Mouse (Mus musculus): Measurements from ENCODE around the gene Gm49601. TPM values are rescaled to one million over a fixed set of nuclear protein-coding genes. Genes with fewer than 3 reads are reported as not detected.

Gene Gm49601
- total RNA-seq, 2 experiments from 2014 or later, result 2.5 to 4.8 TPM

DNA sequence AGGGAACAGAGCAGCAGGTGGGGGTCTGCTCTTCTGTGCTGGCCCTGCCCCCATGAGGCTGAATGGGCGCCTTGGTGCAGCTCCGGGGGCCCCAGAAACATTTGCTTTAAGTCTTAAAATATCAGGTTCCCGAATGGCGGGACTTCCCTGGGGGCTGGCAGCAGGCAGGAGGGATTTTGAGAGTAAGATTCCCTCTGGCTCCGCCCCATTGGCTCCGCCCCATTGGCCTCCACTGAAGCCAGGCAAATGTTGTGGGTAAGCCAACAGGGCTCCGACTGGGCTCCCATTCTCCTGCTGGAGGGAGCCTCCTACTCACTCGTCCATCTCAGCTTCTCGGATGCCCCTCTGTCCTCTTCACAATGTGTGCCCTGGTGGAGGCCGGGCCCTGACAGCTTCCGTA lies 18.0 kb downstream of the Gm49601 start:
- DNase-seq, result peak; percentile 58

DNA sequence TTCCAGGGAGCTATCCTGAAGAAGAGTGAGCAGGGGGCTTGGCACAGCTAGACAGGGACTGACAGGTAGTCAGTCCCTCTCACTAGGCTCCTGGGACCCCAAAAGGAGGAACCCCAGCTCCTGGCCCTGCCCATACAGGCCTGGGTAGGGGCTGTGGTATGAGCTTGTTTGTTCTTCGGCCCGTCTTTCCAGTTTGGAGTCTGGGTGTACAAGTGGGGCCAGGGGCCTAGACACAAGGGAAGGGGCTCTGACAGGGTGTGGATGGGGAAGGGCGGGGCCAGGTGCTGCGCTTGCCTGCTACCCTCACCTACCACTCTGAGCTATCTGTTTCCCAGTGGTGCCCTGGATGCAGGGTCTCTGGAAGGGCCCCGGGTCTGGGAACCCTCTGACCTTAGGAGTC lies 20.5 kb downstream of the Gm49601 start:
- DNase-seq, result no peak

DNA sequence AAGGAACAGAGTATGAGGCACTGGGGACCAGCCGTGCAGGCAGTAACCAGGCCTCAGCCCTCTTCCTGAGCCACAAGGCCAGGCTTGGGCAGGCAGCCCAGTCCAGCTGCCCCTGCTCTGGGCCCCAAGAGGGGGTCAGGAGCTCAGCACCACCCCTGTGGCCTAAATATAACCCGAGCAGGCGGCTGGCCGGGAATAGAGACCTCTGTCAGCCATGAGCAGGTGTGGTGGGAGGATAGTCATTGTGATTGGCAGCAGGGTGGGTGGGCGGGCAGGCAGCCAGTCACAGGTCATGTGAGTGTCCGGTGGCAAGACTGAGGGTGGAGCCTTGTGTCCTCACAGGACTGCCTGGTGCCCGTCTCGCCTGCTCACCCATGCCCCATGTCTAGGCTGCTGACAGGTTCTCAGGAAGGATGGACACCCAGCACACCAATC lies 21.9 kb downstream of the Gm49601 start:
- DNase-seq, result peak; percentile 58

DNA sequence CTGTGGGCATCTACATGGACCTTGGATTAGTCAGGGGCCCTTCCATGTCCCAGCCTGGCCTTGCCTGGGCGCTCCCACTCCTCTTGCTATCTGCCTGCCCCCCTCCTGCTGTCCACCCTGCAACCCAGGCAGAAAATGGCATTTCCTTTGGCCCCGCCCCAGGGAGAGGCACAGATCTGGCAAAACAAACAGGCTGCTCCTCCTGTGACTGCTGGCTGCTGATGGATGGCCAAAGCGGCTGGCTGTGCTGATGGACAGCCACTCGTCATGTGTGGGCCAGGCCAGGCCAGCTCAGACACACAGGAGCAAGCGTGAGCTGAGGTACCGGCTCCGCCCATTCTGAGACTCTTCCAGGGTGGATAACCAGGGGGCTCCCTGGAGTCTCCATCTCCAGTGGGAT lies 24.8 kb downstream of the Gm49601 start:
- no peak for DNase-seq

DNA sequence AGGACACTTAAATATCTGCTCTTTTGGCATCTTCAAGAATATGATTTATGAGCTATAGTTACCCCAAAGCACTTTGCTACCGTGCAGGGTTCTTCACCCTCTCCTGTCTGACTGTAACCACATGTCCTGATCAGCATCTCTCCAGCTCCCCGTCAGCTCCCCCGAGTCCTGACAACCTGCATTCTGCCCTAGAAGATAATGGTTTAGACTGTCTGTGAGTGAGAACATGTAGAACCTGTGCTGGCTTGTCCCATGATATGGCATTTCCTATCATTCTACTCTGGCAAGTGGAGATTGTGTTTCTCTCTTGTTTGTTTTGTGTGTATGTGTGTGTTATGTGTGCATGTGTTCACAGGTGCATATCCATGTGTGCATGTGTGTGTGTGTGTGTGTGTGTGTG lies 28.2 kb downstream of the Gm49601 start:
- DNase-seq, result no peak

DNA sequence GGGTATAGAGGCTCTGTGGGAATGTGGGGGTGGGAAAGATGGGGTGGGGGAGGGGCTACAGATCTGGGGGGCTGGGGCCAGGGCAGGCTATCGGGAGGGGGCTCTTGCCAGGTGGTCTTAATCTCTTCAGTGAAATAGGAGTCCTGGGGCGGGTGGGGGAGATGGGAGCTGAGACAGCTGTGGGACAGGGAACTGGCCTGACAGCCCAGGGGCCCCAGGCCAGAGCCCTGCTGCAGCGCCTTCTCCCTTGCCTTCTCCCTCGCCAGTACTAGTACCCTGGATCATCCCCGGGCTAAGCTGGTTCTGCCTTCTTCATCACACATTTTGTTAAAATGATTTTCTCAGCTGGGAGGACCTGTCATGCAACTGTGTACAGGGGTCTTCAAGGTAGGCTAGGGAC lies 30.0 kb downstream of the Gm49601 start:
- no peak for DNase-seq

DNA sequence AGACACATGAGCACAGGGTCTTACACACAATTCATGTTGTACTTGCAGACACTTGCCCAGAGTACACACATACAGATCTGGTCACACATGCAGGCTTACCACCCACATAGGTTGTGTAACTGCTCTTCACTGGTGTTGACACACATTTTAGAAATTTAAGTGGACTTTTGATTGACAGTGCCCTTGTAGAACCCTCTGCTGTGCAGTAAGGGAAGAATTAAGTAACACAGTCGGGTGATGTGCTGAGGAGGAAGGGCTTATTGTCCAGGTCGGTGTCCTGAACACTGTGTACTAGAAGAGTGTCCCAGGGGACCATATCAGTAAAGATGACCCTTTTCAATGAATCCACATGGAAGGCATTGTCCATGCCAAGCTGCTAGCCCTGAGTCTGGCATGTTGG lies 32.3 kb downstream of the Gm49601 start:
- no peak for DNase-seq

DNA sequence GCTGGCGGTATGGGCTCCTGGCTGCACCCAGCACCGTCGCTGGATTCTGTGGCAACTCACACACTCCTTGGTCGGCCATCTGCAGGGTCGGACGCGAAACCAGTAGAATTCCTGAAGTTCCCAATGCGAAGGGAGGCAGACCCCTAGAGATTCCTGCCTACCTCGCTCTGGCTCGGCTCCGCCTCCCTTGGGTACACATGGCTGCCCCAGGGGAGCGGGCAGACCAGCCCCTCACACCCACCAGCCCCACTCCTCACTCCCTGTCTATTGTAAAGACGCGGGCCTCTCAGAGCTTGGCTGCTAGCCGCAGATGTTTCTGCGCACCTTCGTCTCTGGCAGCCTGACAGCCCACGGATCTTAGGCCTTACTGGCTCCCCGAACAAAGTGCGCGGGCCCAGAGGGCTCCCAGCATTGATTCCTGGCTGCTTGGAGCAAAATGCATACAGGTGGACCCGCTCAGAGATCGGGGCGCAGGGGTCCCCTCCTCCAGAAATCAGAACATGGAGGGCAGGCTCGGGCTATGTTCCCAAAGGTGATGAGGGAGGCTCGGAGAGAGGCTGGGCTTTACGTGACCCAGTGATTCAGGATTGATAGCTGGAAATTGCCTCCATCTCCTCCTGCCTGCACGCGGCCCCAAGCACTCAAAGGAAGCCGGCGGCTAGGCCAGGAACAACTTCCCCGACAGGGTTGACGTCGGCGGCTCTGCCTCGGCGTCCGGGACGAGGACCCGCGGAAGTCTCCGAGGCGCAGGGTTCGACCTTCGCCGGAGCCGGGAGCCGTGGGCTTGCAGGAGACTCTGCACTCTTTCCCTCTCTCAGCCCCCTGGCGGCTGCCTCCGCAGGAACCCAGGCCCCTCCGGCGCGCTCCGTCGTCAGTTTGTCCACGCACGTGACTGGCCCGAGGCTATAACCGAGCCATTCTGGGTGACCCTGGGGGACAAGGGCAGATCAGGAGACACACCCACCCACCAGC lies 34.9 kb downstream of the Gm49601 start:
- DNase-seq, result peak; percentile 30

DNA sequence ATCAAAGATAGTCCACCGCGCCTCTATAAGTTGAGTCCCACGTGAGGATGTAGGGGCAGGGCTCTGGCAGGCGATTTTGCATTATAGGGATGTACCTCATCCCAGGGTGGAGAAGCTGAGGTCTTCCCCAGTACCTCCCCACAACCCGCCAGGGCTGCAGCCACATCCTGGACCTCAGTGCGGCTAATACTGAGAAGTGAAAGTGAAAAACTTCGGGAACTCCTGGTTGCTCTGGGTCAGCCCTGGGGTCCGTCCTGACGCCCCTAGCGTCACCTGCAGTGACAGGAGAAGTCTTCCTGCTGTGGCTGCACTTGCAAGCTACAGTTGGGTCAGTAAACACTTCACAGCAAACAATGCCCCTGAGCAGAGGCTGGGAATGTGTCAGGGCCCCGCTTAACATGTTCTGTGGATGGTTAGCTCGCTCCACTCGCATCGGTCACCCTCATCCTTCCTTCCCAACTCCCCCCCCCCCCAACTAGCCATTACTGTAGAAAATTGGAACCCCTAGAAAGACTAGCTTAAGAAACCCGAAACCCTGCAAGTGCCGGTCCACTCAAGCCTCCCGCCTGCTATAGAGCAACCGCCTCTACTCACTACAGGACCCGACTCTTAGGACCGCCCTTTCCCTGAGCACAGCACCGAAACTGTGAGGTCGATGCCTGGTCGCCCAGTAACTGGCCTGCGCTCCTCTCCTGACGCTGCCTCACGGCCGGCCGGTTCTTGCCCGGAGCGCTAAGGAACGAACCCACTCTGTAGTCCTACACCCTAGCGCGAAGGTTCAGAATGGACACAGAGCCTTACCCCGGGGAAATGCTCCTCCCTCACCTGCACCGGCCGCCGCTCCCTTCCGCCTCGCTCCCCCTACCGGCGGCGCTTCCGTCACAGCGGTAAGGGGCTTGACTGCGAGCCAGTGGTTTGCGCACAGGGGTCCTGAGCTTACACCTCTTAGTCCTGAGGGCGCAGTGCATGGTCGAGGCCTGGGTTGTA lies 36.1 kb downstream of the Gm49601 start, which contains the start of gene Tbx1:
Tbx1 (minus strand) TSS at position 868 of the 987 bp plus-strand sequence.
- no peak for DNase-seq

DNA sequence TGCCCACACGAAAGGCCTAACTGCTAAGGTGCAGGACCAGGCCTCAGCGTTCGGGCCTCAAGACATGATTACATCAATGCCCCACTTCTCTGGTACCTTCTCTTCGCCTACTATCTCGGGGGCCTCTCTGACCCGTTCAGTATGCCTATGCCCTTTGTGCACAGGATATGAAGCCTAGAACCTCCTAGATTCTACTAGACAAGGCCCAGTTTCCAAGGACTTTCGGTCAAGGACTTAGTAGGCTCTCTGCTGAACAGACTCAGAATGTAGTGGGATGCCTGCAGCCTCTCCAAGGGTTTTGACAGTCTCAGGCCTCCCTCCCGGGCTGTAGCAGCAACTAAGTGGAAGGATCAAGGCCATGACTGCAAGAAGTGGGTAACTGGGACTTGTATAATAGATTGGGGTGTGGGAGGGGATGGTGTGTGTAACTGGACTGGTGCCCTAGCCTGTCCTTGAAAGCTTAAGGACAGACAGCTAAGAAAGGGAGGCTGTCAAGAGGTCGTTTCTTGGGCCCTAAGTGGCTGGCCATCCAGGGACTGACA lies 37.1 kb downstream of the Gm49601 start:
- DNase-seq, result no peak

DNA sequence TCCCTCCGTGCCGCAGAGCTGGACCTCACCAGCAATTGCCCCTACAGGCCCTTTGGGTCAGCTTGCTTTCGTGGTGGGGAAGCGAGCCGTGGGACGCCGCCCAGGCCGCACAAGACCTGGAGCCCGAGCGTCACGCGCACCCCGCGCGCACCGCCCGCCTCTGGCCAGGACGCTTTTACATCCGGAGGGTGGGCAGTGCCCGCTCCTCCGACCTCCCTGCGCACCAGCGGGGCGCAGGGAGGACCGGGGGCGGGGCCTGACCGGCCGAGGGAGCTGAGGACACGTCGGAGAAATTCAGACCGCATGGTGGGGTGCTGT lies 37.5 kb downstream of the Gm49601 start:
- no peak for DNase-seq

DNA sequence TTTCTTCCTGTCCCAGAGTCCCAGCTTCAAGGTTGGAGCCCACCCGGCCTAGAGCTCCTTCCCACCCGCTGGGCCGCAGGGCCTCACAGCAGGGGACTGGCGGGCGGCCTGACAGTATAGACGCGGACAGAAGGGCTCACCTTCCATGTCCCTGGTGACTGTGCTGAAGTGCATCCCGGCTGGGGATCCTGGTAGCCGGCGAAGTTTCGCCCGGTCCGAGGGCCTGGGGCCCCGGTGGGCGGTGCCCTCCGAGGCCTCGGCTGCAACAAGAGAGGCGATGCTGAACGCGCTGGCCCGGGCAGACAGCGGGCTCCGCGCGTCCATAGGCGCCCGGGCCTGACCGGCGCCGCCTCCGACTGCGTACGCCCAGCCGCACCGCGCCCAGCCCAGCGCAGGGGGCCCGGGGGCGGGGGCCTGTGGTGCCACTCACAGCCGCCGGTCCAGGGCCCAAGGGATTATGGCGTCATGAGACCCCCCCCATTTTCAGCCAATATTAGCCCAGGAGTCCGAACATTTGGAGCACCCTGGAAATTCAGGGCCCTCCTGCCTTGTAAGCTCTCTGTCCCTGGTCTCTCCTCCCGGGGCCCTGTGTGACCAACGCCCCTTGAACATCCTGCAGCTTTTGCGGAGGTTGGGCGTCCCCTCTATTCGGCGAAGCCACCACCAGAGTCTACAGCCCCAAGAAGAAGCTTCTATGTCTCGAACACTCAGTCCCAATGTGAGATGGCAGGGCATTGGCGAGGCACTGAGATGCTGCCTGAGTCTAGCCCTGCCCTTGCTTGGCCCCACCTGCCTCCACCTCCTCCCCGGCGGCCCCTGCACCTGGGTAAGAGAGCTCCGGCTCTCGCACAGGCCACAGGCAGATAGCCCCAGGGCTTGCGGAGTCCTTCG lies 38.1 kb downstream of the Gm49601 start:
- no peak for DNase-seq

DNA sequence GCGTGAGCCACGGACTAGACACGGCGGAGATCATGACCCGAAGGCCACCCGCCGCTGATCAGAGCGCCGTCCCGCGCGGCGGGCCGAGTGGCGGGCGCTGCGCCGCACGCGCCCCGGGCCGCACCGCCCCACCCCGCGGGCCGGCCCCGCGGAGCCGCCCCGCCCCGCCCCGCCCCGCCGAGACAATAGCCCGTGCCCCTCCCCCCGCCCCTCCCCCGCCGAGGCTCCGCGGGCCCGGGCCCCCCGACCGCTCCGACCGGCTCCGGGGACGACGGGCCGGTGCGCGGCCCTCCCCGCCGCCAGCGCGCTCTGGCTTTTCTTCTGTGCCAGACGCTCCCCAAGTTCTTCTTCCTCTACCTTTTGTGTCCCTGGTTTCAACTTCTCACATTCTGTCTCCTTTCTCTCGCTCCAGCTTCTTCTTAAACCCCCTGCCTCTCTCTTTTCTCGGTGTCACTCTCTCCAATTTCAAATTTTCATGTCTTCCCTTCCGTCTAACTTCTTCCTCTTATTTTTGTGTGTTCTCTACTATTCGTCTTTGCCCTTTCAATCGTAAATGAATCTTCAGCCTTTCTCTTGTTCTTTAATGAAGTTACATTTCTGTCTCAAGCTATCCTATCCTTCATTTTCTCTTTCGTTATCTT lies 39.2 kb downstream of the Gm49601 start:
- DNase-seq, result no peak

DNA sequence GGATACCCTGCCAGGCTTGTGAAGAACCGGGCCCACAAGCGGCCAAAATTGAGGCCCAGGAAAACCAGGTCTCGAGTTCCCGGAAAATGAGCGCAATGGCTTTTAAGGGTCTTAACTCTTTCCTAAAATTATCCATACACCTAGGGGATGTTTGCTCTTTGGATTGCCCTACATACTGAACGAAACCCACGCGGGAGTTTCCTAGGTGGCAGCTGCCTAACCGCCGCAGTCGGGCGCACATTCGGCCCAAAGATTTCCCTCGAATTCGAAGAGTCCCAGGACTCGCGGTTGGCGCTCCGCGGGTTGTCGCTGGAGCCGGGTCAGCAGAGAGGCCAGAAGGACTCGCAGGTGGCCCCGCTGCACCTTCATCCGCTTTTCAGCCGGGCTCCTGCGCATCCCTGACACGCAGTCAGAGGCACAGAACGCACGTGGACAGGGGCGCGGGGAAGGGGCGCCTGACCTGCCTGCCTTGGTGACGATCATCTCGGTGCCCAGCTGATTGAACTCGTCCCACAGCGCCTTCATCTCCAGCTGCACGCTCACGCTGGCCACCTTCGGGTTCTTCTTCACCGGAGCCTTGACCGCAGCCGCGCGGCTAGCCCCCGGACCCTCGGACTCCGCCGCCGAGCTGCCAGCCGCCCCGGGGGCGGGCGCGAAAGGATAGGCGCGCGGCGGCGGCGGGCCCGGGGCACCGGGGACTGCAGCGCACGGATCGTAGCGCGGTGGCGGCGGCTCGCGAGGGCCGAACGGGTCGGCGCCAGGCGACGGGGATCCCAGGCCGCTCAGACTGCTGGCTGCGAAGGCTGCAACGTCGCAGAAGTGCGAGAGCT lies 39.9 kb downstream of the Gm49601 start:
- DNase-seq, result no peak

DNA sequence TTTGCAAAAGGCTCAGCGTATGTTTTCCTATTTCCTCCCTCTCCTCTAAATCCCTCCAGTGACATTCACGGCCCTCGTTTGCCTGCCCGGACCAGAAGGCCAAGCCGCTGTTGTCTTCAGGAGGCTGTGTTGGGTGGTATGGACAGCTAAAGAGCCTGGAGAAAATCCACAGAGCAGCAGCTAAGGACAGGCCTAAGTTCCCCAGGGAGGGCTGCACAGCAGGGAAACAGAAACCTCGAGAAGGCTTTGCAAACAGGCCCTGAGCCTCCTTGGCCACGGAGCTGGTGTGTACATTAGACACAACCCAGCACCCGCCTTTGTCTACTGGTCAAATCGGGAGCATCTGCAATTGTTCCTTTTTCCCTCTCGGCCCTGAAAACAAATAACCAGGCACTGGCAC lies 40.6 kb downstream of the Gm49601 start:
- no peak for DNase-seq

DNA sequence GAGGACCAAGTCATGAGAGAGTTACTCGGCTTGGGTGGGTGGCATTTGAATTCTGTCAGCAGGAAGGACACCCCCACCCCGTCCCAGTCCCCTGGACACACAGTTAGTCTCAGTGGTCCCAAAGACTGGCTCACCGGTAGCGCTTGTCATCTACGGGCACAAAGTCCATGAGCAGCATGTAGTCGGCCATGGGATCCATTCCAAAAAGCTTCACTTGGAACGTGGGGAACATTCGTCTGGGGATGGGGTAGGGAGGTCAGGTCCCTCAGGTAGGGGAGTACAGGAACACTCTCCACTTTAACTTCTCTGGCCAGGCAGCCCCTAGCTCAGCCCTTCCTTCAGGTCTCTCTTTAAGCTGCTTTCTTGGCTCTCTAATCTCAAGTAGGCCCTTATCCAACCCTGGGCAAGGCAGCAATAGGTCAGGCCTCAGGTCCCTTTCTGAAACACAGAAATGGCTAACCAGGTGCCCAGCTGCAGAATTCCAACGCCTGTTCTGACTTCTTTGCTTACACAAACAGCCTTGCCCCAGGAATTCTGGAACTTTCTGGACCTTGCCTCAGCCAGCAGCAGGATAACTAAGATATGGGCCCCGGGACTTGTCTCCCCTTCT lies 41.2 kb downstream of the Gm49601 start:
- DNase-seq, result no peak

DNA sequence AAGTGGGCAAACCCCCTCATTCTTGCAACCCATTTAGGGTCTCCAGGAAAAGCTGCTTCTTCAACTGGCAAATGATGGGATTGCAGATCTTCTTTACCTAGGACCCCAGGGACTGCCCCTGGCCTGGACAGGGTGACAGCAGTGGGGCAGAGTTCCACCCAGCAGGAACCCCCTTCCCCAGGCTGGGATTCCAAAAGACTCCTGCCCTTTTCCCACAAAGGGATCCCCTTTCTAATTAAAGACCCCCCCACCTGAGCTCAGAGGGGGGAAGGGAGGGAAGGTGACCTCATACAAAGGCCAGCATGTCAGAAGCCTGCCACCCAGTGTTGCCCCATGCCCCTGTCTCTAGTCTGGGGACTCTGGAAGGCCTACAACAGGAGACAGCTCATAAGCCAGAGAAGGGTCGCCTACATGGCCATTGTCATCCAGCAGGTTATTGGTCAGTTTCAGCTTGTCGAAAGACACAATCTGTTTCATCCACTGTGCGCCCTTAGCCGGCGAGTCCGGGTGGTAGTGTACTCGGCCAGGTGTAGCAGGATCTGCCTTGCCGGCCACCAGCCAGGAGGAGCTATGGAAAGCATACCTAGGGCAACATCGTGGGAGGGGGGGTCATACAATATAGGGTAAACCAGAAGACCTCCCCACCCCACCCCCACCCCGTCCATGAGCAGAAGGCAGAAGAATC lies 42.4 kb downstream of the Gm49601 start:
- DNase-seq, result no peak

DNA sequence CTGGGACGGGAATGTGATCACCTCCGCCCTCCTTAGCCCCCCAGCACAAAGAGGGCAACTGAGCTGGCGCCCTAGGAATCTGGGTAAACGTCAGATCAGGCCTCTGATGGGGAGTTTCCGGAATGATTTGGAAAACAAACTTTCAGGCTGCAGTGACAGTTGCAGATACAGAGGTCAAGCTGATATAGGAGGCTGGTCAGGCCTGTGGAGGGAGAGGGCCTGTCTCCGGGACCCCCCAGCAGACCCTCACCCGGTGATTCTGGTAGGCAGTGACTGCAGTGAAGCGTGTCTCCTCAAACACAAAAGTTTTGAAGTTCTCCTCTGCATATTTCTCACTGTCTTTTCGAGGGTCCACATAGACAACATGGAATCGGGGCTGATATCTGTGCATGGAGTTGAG lies 43.1 kb downstream of the Gm49601 start:
- no peak for DNase-seq
